Mouse (Mus musculus): ENCODE data around the gene Hdac7.

Gene Hdac7

GRCm38 (mm10) chr15:97787799-97788667, 56.3 kb downstream of the Hdac7 start:
- no peak for DNase-seq

GRCm38 (mm10) chr15:97787148-97787798, 57.0 kb downstream of the Hdac7 start:
- no peak for DNase-seq

- no peak for DNase-seq
Measured at GRCm38 (mm10) chr15:97786412-97787112, 57.7 kb downstream of the Hdac7 start.

- DNase-seq, result no peak
Measured at GRCm38 (mm10) chr15:97785731-97786411, 58.4 kb downstream of the Hdac7 start.

GRCm38 (mm10) chr15:97784561-97785161, 59.6 kb downstream of the Hdac7 start:
- no peak for DNase-seq

DNA sequence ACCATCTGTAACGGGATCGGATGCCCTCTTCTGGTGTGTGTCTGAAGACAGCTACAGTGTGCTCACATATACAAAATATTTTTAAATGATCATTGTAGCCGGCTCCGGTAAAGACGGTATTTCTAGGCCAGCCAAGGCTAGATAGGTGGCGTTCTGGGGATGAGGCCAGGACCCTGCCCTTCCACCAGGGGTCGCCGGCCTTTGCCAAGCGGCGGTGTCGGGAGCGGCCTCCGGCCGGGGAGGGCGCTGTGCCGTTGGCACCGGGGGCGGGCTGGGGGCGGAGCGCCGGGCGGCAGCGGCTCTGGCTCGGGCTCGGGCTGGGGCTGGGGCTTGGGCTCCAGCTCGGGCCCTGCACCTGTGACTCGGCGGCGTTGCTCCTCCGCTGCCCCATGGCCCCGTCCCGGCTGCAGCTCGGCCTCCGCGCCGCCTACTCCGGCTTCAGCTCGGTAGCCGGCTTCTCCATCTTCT, 60.2 kb downstream of the Hdac7 start:
- DNase-seq, result peak; percentile 96

DNA sequence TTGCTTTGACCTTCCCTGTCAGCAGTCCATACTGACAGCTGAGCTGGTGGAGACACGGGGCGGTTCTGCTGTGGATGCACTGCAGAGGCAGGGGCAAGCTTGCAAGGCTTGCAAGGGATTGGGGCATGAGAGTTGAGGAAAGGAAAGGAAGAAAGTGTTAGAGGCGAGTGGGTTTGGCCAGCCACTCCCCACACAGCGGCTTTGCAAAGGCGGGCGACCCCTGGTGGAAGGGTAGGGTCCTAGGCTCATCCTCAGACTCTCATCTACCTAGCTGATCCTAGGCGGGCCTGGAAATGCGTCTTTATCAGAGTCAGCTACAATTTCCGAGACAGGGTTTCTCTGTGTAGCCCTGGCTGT, 61.6 kb downstream of the Hdac7 start:
- peak; percentile 94 for DNase-seq

GRCm38 (mm10) chr15:97781961-97782748, 62.1 kb downstream of the Hdac7 start:
- peak; percentile 10 for DNase-seq

DNA sequence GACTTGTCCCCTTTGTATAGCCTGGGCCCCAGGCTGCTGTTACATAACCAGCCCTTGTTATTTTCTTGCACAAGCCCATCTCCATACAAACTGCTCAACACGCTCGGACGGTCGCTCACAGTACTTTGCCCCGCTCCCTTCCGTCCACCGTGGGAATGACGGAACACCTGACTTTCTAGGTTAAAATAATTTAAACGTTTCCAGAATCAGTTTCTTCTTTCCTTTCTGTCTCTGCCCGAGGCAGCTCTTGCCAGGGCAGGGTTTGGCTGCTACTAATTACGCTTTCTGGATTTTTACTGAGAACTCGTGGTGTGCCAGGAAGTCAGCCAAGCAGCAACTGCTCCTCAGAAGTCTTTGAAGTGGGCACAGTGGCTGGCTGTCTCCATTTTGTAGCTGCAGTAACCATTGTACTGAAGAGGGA, 63.7 kb downstream of the Hdac7 start:
- no peak for DNase-seq

- no peak for DNase-seq
Measured at GRCm38 (mm10) chr15:97779576-97779975, 64.7 kb downstream of the Hdac7 start.

DNA sequence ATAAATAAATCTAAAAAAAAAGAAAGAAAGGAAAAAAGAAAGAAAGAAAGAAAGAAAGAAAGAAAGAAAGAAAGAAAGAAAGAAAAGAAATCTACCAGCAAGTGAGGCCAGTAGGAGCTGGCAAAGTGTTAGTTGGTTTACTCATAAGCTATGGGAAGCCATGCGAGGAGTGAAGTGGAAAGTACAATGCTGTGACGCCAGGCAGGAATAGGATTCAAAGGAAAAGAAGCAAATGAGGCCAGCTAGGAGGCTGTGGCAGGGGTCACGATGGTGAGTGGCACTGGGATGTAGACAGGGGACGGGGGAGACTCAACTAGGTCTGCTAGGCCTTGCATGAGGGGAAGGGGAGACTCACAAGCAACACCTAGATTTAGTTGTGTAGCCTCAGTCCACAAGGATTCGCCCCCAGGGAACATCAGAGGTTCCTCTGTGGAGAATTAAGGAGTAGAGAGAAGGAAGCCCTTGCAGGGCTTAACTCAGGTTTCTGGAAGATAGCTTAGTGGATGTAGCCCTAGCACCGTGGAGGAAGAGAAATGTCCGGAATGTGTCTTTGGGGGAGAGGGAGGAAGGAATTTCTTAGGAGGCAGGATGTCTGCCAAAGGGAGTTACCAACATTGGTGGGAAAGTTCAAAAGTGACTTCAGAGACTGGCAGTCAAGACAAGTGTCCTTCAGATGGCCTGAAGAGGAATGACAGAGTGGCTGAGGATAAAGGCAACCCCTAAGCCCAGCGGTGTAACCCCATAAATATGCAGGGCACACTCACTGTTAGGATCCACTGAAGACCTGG, 65.8 kb downstream of the Hdac7 start, which contains the start of gene Slc48a1:
Slc48a1 (plus strand) TSS at position 210 of the 788 bp plus-strand sequence.
- no peak for DNase-seq

GRCm38 (mm10) chr15:97776919-97777318, 67.4 kb downstream of the Hdac7 start:
- DNase-seq, result no peak

DNA sequence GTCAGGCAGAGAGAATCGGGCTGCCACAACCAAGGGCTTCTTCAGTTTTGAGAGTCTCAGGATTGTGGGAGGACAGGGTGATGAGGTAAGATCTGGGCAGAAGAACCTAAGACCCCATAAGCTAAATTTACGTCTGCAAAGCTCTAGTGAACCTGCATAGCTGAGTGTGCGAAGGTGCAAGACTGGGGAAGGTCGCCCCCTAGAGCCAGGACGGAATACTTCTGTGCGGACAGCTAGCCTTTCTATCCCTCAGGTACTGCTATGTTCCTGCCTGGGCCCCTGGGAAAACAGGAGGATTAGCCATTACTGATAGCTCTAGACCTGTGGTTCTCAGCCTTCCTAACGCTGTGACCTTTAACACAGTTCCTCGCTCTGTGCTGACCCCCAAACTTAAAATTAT, 67.8 kb downstream of the Hdac7 start:
- peak; percentile 89 for DNase-seq

DNA sequence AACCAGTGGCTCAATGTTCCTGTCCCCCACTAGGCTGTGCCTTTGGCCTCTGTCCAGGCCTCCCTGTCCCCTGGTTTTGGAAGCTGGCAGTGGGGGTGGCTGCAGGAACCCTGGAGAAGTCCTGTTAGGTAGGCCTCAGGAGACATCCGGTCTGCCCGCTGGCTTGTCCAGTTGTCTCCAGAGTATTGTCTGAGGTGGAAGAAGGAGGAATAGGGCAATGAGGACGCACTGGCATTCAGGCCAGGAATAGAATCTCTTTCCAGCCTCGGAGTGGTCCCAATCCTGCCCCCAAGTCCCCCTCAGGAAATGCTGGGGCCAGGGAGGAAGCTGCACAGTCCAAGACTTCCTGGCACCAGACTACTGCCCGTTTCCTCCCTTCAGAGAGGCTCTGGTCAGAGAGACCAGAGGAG, 70.3 kb downstream of the Hdac7 start:
- no peak for DNase-seq

DNA sequence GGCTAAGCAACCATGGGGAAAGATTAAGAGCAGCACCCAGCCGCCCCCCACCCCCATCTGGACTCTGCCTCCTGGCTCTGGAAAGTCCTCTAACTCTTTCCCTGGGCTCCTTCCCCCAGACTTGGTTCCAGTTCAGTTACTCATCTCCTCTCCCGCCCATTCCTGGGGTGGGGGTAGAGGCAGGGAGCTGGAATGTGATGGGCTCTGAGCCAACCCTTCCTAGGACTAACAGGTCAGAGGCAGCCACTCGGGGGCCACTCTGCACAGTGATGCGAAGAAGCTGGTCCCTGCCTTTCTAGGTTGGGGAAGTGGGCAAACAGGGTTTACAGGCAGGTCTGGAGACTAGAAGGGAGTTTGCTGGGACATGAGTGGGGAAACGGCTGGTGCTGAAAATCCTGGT, 71.2 kb downstream of the Hdac7 start:
- no peak for DNase-seq

- DNase-seq, result no peak
Measured at GRCm38 (mm10) chr15:97770280-97770679, 74.0 kb downstream of the Hdac7 start.

- DNase-seq, result peak; percentile 58
Measured at GRCm38 (mm10) chr15:97768192-97768591, 76.1 kb downstream of the Hdac7 start.

DNA sequence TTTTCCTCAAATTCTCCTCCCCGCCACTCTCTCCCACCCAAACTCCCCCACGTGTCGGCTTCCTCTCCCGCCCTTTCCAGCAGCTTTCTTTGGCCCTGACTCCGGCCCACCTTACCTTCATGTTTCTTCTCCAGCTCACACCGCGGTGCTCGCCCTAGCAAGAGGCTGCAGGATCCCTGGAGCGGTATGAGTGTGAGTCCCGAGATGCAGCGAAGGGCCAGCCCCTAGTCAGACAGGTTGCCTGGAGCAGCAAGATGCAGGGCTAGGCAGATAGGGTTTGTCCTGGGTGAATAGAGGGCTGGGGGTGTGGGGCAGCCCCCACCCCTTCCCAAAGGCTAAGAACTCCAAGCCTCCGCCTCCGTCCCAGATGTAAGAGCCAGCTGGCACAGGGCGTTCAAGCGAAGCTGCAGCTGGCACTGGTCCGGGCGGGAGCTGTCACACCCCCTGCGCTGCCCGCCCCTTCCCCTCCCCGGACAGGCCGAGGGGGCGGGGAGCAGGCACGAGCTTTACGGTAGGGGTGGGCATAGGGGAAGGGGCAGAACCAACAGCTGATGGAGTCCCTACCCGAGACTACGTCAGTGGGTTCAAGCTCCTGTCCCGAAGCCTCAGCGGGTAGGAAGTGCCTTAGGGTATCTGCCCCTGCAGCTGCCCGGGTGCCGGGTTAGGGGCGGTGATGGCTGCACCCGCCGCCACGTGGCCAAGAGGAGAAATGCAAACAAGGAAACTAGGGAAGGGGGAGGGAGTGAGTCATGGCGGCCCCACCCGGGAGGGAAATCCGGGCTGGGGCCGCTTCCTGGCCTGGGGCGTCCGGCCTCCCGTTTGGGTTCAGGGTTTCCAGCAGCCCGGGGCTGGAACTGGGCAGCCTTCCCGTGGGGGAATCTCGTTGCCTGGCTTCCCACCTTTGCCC, 76.8 kb downstream of the Hdac7 start, which contains the start of gene Rapgef3:
Rapgef3 (minus strand) TSS at position 693 of the 907 bp plus-strand sequence.
- peak; percentile 92 for DNase-seq

DNA sequence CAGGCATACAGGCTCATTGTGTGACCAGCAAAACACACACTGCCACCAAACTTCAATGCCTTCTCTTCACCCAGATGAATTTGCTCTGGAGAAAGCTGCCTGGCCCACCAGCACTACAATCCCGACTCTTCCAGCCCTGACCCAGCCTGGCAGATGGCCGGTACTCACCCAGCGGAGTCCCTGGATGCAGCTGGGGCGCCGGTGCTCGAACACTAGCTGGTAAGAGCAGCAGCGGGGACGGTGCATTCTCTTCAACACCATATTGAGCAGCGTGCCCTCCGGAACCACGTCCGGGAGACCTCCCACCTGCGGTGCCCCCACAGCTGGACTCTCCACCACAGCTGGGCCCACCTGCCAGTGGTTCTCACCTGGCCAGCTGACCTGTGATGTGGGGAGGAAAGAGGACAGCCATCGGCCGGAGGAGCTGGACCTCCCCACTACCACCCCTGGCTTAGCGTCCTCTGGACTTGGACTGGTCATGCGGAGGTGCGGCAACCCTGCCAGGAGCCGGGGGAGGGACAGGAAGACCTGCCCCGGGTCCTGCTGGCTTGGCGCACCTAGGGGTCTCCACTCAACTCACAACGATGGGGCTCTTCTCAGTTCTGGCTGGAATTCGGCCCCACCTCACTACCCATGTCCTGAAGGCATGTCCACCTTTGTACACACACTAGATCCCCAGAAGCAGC, 77.6 kb downstream of the Hdac7 start:
- DNase-seq, result peak; percentile 60
